ENCODE assay signal across 9 mouse cellular contexts in the genomic region with DNA sequence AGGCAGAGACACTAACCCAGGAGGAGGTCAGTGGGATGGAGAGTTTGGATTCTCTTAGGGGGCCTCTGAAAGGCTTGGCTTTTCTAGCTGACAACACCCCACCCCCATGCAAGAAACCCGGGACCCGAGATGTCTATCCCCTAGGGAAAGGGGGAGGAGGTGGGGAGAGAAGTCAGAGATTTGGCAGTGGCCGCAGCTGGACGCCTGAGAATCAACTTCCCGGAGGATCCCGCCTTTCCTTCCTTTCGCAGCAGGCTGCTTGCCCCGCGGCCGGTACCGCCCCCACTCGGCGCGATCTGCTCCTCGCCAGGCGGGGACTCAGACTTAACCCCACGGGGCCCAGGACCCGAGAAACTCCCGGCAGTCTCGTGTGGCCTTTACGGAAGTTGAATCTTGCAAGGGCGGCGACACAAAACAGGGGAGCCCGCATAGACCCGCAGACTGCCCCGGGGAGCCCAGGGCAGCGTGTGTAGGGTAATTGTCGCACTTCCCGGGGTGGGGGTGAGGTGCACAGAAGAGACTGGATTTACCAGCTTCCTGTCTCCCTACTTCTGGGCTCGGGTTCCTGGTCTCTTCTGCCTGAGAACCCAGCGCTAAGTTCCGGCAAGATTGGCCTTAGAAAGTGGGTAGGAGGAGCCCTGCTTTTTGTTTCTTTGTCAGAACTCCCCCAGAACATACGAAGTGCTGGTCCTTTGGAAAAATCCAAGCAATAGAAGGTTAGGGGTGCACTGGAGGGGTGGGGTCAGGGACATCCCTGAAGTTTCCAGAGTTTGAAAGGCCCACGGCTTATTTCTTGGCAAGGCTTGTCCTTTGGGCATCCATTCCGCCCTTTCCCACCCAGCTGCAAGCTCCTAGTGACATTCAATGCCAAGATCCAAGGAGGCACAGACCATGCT. TPM values are rescaled to one million over a fixed set of nuclear protein-coding genes. Genes with fewer than 3 reads are reported as not detected.
DNase-seq lines count a peak whose midpoint lies in the region; ATAC-seq lines count a peak whose summit lies in the region.
"Had no signal": no experiment of that assay in that cellular context is flagged by ENCODE, and none has a peak within 500 bp of the region (broad histone marks: within the 10 kb centered on the region; RNA-seq: fewer than 3 reads in every experiment).

No protein-coding gene starts in this region.

- H3K4me3 ChIP-seq in embryonic facial prominence, embryonic 14.5 days (ENCODE audit: low read depth, low read length), result peak overlapping the region; percentile 66
- peak overlapping the region; percentile 58 for H3K4me3 ChIP-seq in heart, embryonic 13.5 days
- H3K4me3 ChIP-seq in limb, embryonic 11.5 days (ENCODE audit: low read depth, low read length), result peak overlapping the region; percentile 47
- peak overlapping the region; percentile 18 for H3K4me3 ChIP-seq in neural tube, embryonic 12.5 days
- H3K4me3 ChIP-seq: myocyte had no signal

- H3K27ac ChIP-seq in embryonic facial prominence, embryonic 14.5 days (replicated peaks; ENCODE audit: low read depth, low read length), result peak overlapping the region; percentile 87
- no peak overlapping the region for H3K27ac ChIP-seq in heart, embryonic 13.5 days (replicated peaks)
- no peak overlapping the region for H3K27ac ChIP-seq in limb, embryonic 11.5 days (replicated peaks; ENCODE audit: low read depth, low read length)
- no peak overlapping the region for H3K27ac ChIP-seq in neural tube, embryonic 12.5 days

- H3K4me2 ChIP-seq in embryonic facial prominence, embryonic 14.5 days (ENCODE audit: low read depth, low read length), result peak overlapping the region; percentile 72
- peak overlapping the region; percentile 89 for H3K4me2 ChIP-seq in heart, embryonic 13.5 days
- peak overlapping the region; percentile 72 for H3K4me2 ChIP-seq in limb, embryonic 11.5 days (ENCODE audit: low read depth, severe bottlenecking)
- H3K4me2 ChIP-seq in neural tube, embryonic 12.5 days (replicated peaks), result peak overlapping the region; percentile 57

- 2% methylated on average over 32 of the region's 35 CpGs for WGBS in embryonic facial prominence, embryonic 14.5 days
- under 1% methylated on average over 35 of the region's 35 CpGs for WGBS in heart, embryonic 13.5 days
- WGBS in limb, embryonic 11.5 days, result under 1% methylated on average over 34 of the region's 35 CpGs
- 1% methylated on average over 35 of the region's 35 CpGs for WGBS in neural tube, embryonic 12.5 days

- peaks cover 9% of the 10 kb centered on the region for H3K36me3 ChIP-seq in embryonic facial prominence, embryonic 14.5 days (ENCODE audit: control insufficient read depth, insufficient read depth, low read length)
- H3K36me3 ChIP-seq in heart, embryonic 13.5 days, result no peaks in the 10 kb centered on the region
- no peaks in the 10 kb centered on the region for H3K36me3 ChIP-seq in limb, embryonic 11.5 days (ENCODE audit: control insufficient read depth, insufficient read depth, low read length)
- H3K36me3 ChIP-seq in neural tube, embryonic 12.5 days, result no peaks in the 10 kb centered on the region

- ATAC-seq in embryonic facial prominence, embryonic 14.5 days (ENCODE audit: low read depth), result no peak
- ATAC-seq in heart, embryonic 13.5 days (ENCODE audit: extremely low read depth, insufficient number of reproducible peaks, low FRiP score, low TSS enrichment), result no peak
- ATAC-seq in limb, embryonic 11.5 days (ENCODE audit: insufficient number of reproducible peaks, low FRiP score, low TSS enrichment, low read depth), result no peak
- ATAC-seq in neural tube, embryonic 12.5 days (ENCODE audit: low FRiP score, low read depth), result no peak

- H3K4me1 ChIP-seq in embryonic facial prominence, embryonic 14.5 days (ENCODE audit: control insufficient read depth, insufficient read depth, low read length), result peaks cover 21% of the 10 kb centered on the region
- peaks cover 33% of the 10 kb centered on the region for H3K4me1 ChIP-seq in heart, embryonic 13.5 days
- peaks cover 34% of the 10 kb centered on the region for H3K4me1 ChIP-seq in limb, embryonic 11.5 days (ENCODE audit: control insufficient read depth, insufficient read depth, low read length)
- peaks cover 26% of the 10 kb centered on the region for H3K4me1 ChIP-seq in neural tube, embryonic 12.5 days

- H3K27me3 ChIP-seq in embryonic facial prominence, embryonic 14.5 days (replicated peaks; ENCODE audit: control insufficient read depth, insufficient read depth, low read length), result peaks cover 66% of the 10 kb centered on the region
- peaks cover 100% of the 10 kb centered on the region for H3K27me3 ChIP-seq in heart, embryonic 13.5 days (replicated peaks)
- H3K27me3 ChIP-seq in limb, embryonic 11.5 days (ENCODE audit: control insufficient read depth, insufficient read depth, low read length), result peaks cover 76% of the 10 kb centered on the region
- H3K27me3 ChIP-seq in neural tube, embryonic 12.5 days (replicated peaks), result peaks cover 99% of the 10 kb centered on the region

- H3K9me3 ChIP-seq in embryonic facial prominence, embryonic 14.5 days (ENCODE audit: control insufficient read depth, low read length), result no peaks in the 10 kb centered on the region
- H3K9me3 ChIP-seq in heart, embryonic 13.5 days, result no peaks in the 10 kb centered on the region
- no peaks in the 10 kb centered on the region for H3K9me3 ChIP-seq in limb, embryonic 11.5 days (ENCODE audit: control insufficient read depth, low read length)
- H3K9me3 ChIP-seq in neural tube, embryonic 12.5 days, result no peaks in the 10 kb centered on the region

- peak overlapping the region; percentile 92 for H3K9ac ChIP-seq in embryonic facial prominence, embryonic 14.5 days (ENCODE audit: low read depth, low read length)
- H3K9ac ChIP-seq in heart, embryonic 13.5 days, result peak overlapping the region; percentile 61; the same call in 1 of the 2 replicates
- peak overlapping the region; percentile 35 for H3K9ac ChIP-seq in limb, embryonic 11.5 days (ENCODE audit: low read length)
- H3K9ac ChIP-seq in neural tube, embryonic 12.5 days, result no peak overlapping the region

- peak; percentile 42 for DNase-seq in R1 (ENCODE audit: low read depth, low spot score)
- peak; percentile 78 for DNase-seq in embryonic facial prominence, embryonic 14.5 days (ENCODE audit: low spot score)
- peak; percentile 66 for DNase-seq in limb, embryonic 11.5 days (ENCODE audit: low spot score)
- DNase-seq in cerebellum, adult 11-12 months, result no peak
- no peak for DNase-seq in urinary bladder, postnatal 36 days (ENCODE audit: low spot score in 2 of 2)
- DNase-seq in testis, postnatal 10 days (ENCODE audit: low spot score), result no peak

RNA-seq across cellular contexts. Expression of gene Six2, which starts 1.1 kb away (rescaled TPM):
- 12.5 and 13.2 TPM in 2 replicates for polyA plus RNA-seq in embryonic facial prominence, embryonic 14.5 days (2014; fragmentation: Nextera tagmentation; extraction: Ambion mirVana)
- 0.27 and 0.39 TPM in 2 replicates for polyA plus RNA-seq in heart, embryonic 13.5 days (2015; fragmentation: Nextera tagmentation; extraction: Ambion mirVana)
- 7.8 and 8.4 TPM in 2 replicates for polyA plus RNA-seq in limb, embryonic 11.5 days (2014; fragmentation: Nextera tagmentation; extraction: Ambion mirVana)
- polyA plus RNA-seq in neural tube, embryonic 12.5 days (2016; fragmentation: Nextera tagmentation; extraction: Ambion mirVana), result 0.75 and 0.97 TPM in 2 replicates
- polyA plus RNA-seq: myocyte had no signal

Comparison
In these comparisons a context has a peak if more than half of its experiments do, and no peak if none do; other contexts are left out.
1. DNase-seq: peak in R1 (single experiment), embryonic facial prominence, embryonic 14.5 days (single experiment) and limb, embryonic 11.5 days (single experiment); none in cerebellum, adult 11-12 months (single experiment), urinary bladder, postnatal 36 days (0 of 2) and testis, postnatal 10 days (single experiment).
2. Peak in every context shown above with its lines, with median percentiles within 50 percentile points of each other: H3K4me2 ChIP-seq and H3K4me3 ChIP-seq.